Mouse (Mus musculus) kidney, adult 2 months (tissue): Measurements from ENCODE around the gene Isyna1.

Source experiments
- CTCF ChIP-seq: fragments of 200-500 bp; conservative IDR thresholded peaks from 2 replicates; pipeline ENCODE4 v1.5.1; 2011; ENCODE audit warnings: low read depth, mild to moderate bottlenecking, control low read depth, low read length, moderate library complexity, mixed read lengths; ENCODE audit not compliant: insufficient read depth, insufficient read length
- POLR2A ChIP-seq: fragments of 200-500 bp; IDR thresholded peaks from one replicate; pipeline ENCODE4 v1.6.1; 2011; ENCODE audit warnings: low read depth, low read length, control low read depth

- TF ChIP-seq CTCF (no peak), POLR2A (no peak)
Measured at GRCm38 (mm10) chr8:70608749-70609367, 14.7 kb downstream of the Isyna1 start, which contains the start of gene Ssbp4.
